Mouse (Mus musculus): Measurements from ENCODE around the gene Tmc3.

Tmc3 gene

DNA sequence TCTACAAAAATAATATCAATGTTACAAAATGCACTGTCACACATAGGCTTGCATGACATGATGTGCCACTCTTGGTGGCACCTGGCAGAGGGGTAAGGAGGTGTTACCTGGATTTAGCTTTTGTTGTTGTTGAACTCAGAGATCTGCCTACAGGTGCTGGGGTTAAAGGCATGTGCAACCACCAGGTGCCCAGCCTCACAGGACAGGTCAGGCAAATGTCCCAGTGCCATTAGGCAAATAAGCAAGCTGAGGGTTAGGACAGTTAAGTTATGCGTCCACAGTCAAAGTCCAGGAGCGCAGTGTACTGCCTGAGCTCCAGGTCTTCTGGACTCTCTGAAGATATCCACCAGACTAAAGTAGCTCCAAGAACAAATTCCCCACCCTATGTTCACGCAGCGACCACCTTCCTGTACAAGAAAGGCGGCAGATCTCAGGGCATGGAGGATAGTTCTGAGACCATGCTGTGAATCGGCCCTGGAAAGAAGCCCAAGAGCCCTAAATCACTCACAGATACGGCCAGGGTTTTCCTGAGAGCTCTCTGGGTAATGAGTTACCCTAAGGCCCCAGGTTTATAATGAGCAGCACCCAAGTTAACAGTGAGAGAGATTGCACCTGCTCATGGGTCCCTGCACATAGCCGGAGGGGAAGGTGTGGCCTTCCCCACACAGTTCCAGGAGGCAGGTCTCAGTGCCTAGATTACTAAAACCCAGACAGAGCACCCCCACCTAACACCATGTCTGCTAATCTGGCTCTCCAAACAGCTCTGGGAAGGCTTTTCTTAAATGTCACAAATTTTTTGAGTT, 53.3 kb downstream of the Tmc3 start:
- DNase-seq (ENCODE audit: low read depth): no peak

DNA sequence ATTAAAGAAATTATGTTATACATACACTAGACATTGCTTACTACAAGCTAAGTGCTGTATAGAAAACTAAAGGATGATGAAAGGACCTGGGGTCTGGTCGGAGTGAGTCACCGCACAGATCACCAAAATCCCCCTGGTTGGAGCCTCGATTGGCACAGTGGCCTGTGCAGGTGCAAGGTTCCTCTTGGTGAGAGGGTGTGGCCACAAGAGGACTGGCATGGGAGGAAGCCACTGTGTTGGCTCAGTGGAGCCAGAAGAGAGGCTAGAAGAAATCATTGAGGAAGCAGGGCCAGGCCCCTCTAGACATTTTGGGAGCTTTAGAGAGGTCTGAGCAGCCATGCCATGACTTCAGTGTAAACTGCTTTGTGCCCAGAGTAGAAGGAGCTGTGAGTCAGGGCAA, 54.4 kb downstream of the Tmc3 start:
- DNase-seq (ENCODE audit: low read depth): no peak

DNA sequence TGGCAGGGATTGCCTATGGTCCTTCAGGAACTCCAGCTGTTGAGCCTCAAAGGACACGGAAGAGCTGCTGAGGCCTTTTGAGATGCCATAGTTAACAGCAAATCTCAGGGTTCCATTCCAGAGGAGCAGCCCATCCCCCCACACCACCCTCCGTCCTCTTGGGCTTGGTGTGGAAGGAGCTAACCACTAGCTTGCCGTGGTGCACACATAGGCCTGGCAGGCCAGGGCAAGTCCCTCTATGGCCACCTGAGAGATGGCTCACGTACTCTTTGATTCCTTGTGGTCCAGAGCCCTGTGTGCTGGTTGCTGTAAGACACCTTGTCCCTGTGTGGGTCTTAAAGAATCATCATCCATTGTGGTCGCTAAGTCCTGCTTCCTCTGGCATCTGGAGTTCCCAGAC, 55.9 kb downstream of the Tmc3 start:
- no peak for DNase-seq (ENCODE audit: low read depth)

DNA sequence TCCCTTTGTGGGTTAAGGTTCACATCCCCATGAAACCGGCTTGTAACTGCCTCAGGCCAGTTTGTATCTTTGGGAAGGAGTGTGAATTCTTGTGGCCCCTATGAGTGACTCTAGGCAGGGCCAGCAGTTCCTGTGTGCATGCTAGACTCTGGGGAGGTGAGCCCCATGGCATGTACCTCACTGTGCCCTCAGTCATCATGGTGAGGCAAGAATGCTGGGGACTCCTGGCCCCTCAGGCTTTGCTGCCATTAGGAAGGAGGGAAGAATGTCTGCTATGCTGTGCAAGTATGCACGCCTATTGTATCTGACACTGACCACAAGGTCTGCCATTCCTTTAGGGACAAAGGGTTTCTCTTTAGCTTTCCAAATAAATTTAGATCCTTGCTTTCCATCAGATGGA, 56.4 kb downstream of the Tmc3 start:
- no peak for DNase-seq (ENCODE audit: low read depth)

DNA sequence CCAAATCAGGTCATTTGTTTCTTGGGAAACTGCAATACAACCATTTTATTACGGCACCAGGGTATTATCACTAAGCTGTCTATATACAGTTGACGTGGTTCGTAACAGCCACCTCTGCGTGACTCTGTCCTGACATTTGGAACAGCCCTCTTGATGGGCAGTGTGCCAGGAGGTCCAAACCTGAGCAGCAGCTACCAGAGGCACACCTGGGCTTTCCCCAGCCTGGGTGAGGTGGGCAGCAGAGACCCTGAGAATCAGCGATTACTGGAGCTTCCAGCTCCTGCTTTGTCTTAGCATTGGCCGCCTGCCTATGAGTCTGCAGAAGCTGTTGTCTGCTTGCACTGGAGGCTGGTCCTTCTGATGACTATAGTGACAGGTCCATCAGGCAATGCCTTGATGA, 58.9 kb downstream of the Tmc3 start:
- DNase-seq (ENCODE audit: low read depth): no peak

DNA sequence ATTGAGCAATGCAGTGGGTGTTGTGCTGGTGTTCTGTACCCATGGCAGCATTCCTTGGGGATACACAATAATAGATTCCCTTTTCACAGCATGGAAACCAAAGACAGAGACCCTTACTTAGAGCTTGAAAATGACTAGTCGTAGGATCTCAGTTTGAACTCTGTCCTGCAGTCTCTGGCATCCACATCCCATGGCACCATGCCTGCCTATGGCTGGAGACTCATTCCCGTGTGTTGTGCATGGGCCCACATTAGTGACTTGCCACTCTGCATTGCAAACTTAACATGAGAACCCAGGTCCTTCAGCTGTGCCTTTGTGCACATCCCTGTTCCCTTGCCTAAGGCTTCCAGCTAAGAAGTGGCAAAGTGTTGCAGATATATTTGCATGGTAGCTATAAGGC, 60.0 kb downstream of the Tmc3 start:
- DNase-seq (ENCODE audit: low read depth): no peak

DNA sequence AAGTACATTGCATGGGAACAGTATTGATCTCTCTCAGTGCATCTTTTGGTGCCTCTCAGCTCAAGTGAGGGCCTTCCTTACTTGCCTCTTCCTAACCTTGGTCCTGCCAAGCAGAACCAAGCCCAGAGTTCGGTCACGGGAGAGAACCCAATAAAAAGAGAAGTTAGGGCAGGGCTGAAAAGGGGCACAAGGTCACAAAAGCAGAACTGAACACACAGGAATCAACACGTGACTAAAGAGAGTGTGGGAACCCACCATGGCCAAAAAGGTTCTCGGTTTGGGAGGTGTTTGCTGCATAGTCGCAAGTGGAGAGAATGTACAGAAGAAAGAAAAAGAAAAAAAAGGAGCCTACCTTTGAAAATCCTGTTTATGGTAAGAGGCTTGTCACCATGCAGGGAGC, 60.7 kb downstream of the Tmc3 start:
- DNase-seq (ENCODE audit: low read depth): no peak

DNA sequence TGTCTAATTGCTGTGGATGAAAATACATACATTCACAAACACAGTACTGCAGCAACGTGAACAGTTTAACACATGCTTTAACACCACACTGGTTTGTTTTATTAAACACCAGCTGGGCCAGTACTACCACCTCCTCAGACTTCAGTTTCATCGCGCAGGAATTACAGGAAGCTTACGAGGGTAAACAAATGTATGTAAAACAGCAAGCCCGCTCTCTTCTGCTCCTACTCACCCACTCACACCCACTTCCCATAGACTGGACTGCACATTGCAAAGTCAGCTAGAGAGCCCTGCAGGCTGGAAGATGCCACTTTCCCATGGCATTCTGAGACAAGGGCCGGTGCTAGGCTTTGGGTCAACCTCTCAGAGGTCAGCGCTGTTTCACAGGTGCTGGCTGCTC, 64.1 kb downstream of the Tmc3 start:
- DNase-seq (ENCODE audit: low read depth): no peak

DNA sequence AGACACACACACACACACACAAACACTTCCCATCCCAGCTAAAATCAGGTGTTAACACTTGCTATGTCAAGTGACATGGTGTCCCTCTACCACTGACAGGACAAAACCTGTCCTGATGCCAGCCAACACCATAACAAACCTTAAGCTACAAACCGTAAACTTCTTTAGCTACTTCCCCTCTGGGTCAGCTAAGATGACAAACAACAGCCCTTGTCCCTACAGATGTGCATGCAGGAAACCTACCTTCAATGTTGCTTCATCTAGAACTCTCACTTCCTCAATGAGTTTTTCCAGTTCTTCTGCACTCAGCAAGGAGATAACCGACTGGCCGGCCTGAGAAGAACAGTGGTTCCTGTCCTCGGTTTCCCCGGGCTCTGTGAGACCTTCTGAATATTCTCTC, 65.9 kb downstream of the Tmc3 start:
- DNase-seq (ENCODE audit: low read depth): no peak

DNA sequence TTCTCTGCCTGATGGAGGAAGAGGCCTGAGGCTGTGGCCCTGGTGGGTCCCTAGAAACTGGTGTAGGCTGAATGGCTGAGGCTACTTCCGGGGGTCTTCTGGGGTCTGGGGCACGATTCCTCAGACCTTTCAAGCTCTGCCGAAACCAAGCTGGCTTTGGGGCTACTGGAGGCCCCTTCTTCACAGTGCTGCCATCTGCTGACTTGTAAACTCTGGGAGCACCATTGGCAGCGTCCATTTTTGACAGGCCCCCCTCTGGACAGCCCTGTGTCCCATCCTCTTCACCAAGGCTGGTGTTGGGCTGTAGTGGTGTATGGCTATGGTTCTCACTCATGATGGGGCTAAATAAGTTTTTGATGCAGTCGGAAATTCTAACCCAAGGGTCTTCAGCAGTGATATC, 67.8 kb downstream of the Tmc3 start:
- no peak for DNase-seq (ENCODE audit: low read depth)

DNA sequence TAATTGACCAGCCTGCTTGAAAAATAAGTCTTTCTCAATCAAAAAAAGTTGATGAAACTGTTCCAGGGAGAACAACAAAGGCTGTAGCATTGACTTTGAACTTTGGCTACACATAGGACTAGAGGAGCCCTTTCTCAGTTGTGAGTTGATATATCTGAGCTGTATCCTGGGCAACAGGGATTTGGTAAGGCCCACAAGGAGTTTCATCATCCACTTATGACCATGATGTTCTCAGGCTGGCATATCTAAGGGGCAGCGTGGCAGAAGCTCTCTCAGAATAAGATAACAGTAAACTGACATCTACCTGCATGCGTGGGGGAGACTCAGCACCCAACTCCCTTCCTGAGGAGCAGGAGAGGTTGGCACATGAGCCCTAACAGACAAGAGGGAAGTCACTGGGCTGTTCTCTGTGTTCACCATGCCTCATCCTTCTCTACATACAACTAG, 68.9 kb downstream of the Tmc3 start:
- DNase-seq (ENCODE audit: low read depth): no peak

DNA sequence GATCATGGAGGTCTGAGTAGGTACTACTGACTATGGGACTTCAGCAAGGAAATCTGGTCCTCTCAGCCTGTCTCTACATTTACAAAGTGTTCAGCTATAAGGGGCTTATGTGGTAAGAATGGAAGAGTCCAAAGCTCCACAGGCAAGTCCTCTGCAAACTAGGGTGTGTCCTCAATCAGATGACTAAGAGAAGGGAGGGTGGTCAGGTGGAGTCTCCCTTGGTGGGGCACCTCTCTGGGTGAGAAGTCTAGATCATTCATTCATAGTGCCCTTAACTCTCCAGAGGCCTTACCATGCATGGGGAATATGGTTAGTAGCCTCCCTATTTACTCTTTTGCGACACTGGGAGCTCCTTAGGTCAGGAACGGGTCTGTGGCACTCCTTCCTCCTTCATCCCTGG, 69.5 kb downstream of the Tmc3 start:
- no peak for DNase-seq (ENCODE audit: low read depth)

DNA sequence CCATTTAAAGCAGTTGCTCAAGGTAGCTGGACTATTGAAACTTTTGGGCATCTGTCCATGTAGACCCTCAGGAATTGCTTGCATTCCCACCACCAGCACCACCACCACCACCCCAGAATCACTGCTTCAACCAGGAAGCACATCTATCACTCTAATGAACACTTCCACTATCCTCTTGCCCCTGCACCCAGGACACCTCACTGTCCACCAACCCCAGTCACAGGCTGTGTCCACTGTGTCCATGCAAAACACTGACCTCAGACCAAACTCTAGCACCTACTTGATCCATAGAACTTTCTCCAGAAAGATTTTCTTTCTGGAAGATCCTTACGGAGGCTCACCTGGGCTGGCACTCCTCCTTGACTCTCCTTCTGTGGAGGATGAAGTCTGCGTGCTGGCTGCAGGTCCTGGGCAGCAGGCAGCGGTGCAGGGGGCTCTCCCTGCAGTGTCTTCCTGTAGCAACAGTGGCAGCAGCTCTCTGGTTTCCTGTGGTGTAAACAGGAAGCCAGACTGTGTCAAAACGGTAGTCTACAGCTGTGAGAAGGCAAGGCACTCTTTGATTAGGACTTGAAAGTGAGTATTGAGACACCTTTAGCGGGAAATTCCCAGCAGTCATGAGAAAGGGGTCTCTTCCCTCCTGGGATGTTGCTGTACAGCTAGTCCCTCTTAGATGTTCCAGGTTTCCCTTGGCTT, 70.4 kb downstream of the Tmc3 start:
- no peak for DNase-seq (ENCODE audit: low read depth)

DNA sequence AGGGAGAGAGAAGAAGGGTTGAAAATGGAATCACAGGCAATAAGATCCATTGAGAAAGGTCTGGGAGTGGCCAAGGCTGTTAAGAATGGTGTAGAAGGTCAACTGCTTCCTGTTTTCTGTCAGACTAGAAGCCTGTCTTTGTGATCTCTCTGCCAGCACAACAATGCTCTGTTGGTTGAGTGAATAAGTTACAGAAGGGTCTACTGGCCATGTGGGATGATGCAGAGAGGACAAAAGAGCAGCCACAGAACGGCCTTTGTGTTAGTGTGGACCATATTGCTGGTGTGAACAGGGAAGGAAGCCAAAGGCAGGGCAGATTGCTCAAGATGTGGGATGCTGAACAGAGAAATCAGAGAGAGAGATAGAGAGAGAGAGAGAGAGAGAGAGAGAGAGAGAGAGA, 74.0 kb downstream of the Tmc3 start:
- DNase-seq (ENCODE audit: low read depth): no peak

DNA sequence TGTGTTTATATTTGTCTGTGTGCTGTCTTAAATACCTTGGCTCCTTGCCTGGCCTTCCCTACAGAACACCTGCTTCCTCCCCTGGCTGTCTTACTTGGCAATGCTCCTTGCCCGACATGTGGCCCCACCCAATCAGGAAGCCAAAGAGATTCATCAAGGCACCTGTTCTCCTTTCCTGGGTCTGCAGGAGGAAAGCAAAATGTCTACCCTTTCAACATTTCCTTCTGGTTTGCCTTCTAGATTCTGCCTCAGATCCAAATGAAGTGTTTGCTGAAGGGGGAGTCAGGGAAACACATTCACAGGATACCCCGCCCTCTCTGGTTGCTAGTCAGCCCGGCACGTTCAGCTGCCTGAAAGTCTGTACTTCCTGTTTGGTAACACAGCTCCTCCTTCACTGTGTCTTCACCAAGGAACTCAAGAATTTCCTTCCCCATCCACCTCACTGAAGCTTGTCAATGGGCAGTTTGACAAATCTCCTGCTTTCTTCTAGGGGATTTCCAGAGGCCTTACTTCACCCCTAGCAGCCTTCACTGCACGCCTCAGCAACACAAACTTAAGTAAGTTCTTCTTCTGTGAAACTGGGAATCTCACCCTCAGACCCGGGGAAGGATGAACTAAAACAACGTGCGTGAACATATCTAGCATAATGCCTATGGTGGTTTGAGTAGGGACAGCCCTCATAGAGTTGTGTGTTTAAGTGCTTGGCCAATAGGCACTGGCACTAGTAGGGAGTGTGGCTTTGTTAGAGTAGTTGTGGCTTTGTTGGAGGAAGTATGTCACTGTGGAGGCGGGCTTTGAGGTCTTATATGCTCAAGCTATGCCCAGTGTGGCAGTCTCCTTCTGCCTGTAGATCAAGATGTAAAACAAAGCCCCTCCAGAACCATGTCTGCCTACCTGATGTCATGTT, 74.7 kb downstream of the Tmc3 start:
- DNase-seq (ENCODE audit: low read depth): no peak

DNA sequence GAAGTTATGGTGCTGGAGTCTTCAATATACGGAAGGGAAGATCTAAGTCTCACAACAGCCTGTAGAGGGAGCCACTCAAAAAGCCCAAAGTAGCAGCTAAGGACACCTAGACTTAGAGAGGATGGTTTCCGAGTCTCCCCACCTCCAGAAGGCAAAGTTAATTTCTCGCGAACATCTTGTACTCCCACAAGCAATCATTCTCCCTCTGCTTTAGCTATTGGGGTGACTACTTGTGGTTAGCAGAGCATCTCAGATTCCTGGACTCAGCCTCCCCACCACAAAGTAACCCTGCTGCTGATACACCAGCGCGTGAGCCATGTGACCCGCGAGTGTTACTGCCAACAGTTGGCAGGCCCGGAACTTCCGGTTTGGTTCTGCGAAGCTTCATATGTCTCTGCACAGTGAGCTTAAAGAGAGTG, 75.6 kb downstream of the Tmc3 start:
- DNase-seq (ENCODE audit: low read depth): no peak

DNA sequence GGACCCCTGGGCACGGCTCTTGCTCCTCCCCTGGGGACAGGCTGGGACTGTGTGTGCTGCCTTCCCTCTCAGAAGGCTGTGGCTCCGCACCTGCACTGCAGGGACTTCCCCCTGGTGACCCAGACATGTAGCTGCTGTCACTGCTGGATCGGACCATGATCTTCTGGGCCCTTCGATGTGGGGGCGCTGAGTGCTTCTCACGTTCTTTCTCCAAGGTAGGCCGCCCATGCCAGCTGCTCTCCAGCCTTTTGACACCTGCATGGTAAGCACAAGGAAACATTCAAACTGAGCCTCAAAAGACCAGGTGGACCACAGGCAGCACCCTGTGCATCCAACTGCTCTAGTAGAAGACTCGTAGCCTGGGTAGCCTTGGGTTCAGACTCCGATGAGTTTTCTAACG, 76.3 kb downstream of the Tmc3 start:
- no peak for DNase-seq (ENCODE audit: low read depth)

DNA sequence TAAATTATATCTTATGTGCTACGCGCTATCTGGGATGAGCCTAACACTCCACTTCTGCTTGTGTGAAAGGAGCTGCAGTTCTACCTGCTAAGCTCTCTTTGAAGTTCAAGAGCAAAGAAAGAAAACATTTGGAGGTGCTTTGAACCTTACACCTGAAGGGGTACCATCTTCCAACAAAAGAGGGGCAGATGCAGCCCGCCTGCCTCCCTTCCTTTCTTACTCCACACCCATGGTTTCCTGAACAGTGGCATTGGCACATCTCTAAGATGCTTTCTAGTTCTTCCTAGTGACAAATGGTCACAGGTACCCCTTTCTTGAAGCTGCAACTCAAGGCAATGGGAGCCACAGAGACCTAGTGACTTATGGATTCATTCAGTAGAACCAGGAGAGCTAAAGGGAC, 77.0 kb downstream of the Tmc3 start:
- no peak for DNase-seq (ENCODE audit: low read depth)

DNA sequence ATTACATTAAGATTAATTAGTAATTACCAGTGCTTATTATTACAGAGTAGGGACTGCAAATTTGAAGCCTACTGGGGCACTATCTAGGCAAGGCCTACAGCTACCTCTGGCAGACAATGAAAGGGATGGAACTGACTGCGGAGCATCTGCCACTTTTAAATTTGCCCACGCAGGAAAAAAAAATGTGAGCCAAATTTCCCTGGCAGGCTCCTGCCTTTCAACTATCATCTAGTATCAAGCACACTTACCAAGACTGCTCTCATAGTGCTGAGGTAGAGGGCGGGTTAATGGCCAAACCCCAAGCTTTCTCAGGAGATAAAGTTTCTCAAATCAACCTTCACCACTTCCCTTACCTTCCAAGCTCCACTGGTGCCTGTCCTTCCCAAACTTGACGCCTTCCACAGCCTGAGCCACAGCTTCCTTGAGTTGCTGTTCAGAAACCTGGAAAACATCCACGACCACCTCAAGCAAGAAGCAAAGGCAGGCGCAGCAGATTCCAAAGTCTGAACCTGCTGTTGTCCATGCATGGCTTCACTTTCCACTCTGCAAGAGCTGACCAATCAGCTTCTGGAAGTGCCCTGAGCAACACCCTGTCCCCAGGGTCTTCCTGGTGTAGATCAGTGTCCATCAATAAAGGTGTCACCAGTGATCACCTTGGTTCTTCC, 78.1 kb downstream of the Tmc3 start:
- no peak for DNase-seq (ENCODE audit: low read depth)

DNA sequence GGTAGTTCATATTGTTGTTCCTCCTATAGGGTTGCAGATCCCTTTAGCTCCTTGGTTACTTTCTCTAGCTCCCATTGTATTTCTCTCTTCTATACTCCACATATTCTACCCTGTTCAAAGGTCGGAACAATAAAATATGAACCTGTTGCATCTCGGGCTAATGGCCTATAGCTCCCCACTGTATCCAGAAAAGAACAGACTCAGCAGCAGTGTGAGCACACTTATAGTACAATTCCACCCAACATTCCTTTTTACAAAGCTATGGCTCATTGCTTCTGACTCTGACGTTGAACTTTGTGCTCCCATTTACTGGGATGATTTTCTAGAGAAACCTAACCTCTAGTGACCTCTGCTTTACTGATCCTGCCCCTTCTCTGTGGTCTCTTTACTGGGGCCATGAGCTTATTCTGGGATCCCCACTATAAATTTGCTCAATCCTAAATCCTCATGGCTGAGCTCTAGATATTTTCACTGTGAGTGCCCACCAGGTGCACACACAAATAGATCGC, 81.4 kb downstream of the Tmc3 start:
- DNase-seq (ENCODE audit: low read depth): no peak

DNA sequence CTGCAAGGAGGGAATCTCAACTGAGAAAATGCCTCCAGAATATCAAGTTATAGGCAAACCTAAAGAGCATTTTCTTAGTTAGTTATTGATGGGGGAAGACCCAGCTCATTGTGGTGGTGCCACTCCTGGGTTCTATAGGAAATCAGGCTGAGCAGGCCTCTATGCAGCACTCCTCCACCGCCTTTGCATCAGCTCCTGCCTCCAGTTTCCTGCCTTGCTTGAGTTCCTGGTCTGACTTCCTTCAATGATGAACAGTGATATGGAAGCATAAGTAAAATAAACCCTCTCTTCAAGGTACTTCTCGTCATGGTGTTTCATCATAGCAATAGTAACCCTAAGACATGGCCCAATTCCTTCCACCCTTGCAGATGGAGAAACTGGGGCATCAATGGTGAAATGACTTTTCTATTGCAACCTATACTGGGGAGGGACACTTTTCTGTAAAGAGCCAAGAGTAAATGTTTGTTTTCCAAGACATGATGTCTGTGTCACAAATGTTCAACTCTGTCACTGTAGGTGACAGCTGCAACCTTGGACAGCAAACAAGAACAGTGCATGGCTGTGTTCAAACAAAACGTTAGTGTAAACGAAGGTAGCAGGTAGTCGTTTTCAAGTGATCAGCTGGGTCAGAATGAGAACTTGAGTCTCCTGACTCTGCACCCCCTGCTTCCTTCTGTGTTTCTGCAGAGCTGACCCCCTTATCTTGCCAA, 83.4 kb downstream of the Tmc3 start:
- no peak for DNase-seq (ENCODE audit: low read depth)
